Mouse (Mus musculus) layer of hippocampus, postnatal 14 days (tissue): Measurements from ENCODE around the gene Cisd3. TPM values are rescaled to one million over a fixed set of nuclear protein-coding genes. Genes with fewer than 3 reads are reported as not detected.
A peak's percentile ranks its signal among the peaks of the same experiment; 100 is the strongest.
"Not testable (repeated sequence)": the region's sequence is repeated elsewhere in the genome, so short reads cannot be mapped to it uniquely, and the experiment has no call there.

ENCODE experiments used
- DNase-seq, 2 experiments: peaks; one replicate each; pipeline ENCODE4 v3.0.0; 2021 to 2022; ENCODE audit warnings: low spot score in 2 of 2, mixed read lengths in 1 of 2
- long read RNA-seq, 2 experiments: library from polyadenylated mRNA; stranded (forward); transcript quantifications; one replicate each; pipeline ENCODE4 v2.0.0; 2021
- total RNA-seq, 2 experiments: library from RNA; stranded (reverse); gene quantifications; 2 replicates each; pipeline ENCODE4 v1.2.3; 2021

Cisd3 gene
- 10 to 100 TPM; 47.1 to 50.2 TPM for total RNA-seq
- long read RNA-seq, experiment 1, transcript Cisd3-201 (3 exons, 737 nt): major isoform, 12 of 17 reads
- long read RNA-seq, experiment 1, partial matches to known transcripts: 0 of 17 reads
- long read RNA-seq, experiment 1, other reads (novel, unspliced or antisense): 4 of 17 reads
- long read RNA-seq, experiment 2, transcript Cisd3-201 (3 exons, 737 nt): major isoform, 23 of 33 reads
- long read RNA-seq, experiment 2, partial matches to known transcripts: 3 of 33 reads
- long read RNA-seq, experiment 2, other reads (novel, unspliced or antisense): 5 of 33 reads

DNA sequence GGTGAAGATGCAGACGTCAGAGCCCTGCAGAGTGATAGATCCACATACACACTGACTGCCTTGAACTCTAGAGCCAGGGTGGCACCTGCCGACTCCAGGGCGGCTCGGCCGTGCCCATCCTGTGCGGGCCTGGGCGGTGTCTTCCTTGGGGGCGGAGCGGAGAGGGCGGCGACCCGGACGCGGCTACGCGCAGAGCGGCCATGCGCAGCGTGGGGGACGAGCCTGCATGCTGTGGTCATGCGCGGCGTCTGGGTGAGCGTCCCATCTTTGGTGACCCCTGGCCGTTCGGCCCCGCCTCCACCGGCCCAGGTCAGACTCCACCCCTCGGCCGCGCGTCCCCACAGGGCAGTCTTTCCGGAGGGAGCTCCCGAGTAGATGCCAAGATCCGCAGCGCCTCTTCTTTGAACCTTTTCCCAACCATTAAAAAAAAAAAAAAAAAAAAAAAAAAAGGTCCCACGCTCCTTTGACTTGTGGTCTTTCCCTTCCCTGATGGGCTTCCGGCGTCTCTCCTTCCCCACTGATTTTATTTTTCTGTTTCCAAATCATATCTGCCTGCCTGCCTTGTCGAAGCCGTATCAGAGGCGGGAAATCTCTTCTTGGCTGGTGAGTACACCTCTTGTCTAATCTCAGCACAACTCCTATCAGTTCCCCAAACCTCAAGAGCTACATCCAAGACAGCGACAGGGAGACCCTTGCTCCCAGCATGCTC, at the start of gene Cisd3:
Gene Cisd3, plus strand, starts transcription at position 214 of the 709 bp plus-strand sequence.
- DNase-seq: peak; percentile 65 to 79

DNA sequence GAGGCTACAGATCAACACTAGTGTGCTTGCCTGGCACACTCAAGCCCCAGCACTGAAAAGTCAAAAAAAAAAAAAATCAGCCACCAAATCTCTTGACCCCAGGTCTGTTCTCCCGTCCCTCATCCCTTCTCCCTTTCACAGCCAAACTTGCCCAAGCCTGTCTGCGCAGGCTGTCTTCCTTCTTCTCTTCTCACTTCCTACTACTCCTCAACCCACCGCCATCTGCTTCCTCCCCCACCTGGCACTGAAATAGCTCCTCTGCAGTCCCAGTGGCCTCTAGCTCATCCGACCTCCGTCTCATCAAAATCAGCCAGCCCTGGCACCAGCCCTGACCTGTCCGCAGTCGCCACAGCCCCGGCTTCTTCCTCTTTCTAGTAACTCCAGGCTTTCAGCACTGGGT, 44.0 kb upstream of the Cisd3 start:
- DNase-seq: no peak

DNA sequence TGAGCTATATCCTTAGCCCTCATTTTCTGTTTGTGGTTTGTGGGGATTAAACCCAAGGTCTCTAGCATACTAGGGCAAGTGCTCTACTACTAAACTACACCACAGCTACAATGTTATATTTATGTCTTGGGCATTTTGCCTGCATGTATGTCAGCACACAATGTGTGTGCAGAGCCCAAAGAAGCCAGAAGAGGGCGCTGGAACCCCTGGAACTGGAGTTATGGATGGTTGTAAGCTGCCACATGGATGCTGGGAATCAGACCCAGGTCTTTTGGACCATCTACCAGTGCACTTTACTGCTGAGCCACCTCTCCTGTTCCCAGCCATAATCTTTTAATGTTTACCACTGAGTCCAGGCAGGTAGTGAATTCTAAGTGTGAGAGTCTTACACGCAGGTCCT, 42.9 kb upstream of the Cisd3 start:
- no peak for DNase-seq

DNA sequence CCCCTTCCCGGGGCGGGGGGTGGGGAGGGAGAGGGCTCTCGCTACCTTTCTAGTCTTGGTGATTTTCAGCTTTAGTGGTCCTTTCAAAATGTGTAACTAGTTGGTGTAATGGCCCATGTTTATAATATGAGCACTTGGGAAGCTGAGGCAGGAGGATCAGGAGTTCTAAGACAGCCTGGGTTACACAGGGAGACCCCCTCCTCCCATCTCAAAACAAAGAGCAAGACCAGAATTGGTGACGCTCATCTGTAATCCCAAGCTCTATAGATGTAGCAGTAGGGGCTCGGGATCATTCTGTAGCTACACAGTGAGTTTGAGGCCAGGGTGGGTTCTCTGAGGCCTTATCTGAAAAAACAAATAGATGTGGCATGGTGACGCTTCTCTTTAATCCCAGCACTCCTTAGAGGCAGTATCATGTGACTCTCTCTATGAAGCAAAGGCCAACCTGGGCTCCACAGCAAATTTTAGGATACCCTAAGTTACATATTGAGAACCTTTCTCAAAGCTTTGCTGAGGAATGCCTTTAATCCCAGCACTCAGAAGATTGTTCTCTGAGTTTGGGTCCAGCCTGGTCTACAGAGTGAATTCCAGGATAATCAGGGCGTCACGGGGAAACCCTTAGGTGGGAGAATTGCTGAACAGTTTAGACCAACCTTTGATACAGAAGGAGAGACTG, 42.1 kb upstream of the Cisd3 start:
- DNase-seq: no peak

DNA sequence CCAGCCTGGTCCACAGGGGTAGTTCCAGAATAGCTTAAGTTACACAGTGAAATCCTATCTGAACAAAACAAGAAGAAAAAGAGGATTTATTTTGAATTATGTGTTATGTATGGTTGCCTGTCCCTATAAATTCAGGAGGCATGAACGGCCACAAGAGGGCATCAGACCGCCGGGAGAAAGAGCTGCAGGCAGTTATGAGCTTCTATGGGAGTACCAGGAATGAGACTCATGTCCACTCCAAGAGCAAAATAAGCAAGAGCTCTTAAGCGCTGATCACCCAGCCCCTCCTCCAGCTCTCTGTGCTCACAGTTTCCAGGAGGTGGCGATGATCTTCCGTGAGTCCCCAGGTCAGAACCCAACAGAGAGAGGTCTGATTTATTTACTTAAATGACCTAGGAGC, 40.8 kb upstream of the Cisd3 start:
- no peak for DNase-seq

DNA sequence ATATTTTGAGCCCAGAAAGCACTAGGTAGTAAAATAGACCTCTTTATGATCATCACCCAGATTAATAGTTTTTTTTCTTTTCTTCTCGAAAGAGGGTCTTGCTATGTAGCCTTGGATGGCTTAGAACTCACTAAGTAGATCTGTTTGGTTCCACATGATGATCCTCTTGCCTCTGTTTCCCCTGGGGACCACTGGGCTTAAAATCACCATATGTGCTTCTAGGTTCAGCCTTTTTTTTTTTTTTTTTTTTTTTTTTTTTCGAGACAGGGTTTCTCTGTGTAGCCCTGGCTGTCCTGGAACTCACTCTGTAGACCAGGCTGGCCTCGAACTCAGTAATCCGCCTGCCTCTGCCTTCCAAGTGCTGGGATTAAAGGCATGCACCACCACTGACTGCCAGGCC, 37.1 kb upstream of the Cisd3 start:
- not testable (repeated sequence) for DNase-seq

DNA sequence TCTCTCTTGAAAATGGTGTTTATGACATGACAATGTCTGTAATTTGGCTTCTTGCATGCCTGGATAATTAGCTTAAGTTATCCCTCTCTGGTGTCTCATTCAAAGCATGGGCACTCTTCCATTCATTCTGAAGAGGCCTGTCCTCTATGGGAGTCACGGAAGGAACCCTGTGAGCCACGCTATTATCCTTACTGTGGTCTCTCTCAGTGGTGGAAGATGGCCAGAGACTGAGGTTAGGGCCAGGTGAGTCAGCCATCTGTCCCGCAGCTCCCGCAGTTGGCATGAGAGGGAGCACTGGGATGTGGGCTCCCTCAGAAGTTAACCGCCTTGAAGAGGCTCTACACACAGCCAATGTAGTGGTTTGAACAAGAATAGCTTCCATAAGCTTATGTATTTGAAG, 35.3 kb upstream of the Cisd3 start:
- DNase-seq: no peak

DNA sequence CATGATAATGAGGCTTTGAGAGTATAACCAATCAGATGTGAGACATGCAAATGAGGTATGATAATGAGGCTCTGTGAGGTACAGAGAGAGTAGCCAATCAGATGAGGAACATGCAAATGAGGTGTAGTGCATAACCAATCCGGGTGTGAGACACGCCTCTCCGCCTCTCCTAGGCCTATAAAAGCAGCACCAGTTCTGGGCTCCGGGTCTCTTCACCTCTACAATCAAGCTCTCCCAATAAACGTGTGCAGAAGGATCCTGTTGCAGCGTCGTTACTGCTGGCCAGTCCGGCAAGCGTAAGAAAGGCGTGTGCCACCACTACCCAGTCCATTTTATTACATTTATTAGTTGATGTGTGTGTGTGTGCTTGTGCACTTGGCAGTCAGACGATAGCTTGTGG, 32.2 kb upstream of the Cisd3 start:
- DNase-seq: not testable (repeated sequence)

DNA sequence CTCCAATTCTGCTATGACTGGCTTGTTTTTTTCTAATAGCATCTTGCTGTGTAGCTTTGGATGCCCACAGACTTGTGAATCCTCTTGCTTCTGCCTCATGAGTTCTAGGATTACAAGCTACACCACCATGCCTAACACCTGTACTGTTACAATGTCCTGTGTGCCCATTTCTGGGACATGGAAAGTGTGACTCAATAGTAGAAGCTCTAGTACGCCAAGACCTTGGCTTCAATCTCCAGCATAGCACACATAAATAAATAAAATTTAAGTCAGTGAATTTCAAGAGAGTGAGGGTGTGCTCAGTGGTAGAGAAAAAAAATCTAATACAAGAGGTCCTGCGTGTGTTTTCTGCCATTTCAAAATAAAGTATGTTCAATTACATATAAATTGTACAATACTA, 31.4 kb upstream of the Cisd3 start:
- DNase-seq: no peak

DNA sequence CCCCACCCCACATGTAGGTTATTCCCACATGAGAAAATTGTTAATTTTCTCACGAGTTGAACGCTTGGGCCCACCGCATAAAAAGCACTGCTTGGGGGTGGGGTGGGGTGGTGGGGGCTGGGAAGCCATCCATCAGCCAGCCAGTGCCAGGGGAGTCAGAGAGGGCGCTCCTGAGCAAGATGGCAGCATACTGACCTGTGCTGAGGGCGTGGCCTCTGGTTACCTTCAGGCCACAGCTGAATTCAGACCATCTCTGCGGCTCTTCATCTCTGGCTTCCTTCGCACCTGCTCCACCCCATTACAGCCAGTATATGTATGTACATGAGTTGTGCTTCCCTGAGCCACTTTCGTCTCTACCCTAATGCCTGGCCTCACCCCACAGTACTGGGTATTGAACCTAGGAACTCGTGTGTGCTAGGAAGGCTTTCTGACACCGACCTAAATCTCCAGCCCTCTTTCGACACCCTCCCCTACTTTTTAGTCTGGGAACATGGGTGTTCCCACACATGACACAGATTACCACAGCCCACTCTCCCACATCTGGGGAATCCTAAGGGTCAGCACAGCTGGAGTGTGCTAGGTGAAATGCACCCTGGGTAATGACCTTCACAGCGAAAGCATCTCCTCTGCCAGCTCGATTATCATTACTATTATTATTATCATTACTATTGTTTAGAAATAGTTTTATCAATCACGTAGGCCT, 29.2 kb upstream of the Cisd3 start:
- DNase-seq: no peak

DNA sequence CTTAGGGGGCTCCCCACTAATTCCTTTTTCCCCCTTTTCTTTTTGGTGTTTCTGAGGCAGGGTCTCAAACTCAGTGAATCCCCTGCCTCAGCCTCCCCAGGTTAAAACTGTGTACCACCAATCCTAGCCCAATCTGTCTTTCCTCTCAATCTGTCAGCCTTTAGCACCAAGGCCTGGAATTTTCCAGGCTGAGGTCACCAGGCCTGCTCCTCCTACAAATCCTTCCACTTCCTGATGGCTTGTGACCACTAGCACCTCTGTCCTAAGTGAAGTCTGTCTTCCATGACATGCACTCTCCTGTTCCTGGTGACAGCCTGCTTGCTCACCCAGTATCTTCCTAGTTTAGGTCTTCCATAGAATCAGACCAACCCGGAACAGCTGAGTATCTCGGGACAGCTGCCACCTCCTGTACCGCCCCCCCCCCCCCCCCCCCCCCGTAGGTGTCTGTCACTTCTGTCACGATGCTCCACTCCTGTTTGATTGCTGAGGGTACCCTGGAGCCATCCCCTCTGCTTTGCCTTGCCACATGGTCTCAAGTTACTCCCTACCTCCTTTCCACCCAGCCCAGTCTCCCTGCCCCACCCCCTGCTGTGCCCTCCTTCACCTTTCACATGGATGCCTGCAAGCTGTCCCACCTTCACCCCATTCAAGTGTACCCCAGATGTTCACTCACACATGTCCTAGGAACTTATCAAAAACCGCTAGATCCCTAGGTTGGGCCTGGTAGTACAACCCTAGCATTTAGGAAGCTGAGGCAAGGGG, 28.3 kb upstream of the Cisd3 start:
- no peak for DNase-seq

DNA sequence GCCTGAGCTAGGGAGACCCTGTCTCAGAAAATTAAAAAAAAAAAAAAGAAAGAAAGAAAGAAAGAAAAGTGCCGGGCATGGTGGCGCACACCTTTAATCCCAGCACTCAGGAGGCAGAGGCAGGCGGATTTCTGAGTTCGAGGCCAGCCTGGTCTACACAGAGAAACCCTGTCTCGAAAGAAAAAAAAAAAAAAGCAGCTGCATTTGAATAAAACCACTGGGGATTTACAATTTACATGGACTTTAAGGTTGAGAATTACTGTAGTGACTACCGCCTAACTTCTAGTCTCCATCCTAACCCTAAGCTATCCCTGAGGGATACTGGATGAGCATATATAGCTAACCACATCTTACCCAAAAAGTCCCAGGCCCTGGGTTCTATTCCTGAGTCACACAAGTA, 27.7 kb upstream of the Cisd3 start:
- DNase-seq: not testable (repeated sequence)

DNA sequence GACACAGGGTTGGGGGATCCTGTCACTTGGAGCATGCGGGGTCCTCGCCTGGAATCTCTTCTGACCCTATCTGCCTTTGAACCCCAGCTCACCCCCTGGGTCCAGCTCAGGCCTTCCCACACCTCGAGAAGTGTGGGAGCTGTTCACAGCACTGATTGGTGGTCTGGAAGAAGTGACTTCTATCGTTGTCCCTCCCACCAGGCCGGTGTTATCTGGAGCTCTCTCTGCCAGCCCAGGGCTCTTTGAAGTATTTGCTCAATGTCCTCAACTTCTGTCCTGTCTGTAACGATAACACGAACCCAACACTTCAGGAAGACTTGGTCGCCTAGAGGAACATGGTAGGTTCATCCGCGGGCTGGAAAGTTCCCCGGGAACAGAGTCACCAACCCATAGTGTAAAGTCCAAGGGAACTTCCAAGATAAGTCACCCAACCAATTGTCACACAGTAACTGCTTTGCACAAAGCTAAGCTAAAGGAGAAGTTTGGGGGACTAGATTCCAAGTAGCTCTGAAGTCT, 26.8 kb upstream of the Cisd3 start:
- no peak for DNase-seq

DNA sequence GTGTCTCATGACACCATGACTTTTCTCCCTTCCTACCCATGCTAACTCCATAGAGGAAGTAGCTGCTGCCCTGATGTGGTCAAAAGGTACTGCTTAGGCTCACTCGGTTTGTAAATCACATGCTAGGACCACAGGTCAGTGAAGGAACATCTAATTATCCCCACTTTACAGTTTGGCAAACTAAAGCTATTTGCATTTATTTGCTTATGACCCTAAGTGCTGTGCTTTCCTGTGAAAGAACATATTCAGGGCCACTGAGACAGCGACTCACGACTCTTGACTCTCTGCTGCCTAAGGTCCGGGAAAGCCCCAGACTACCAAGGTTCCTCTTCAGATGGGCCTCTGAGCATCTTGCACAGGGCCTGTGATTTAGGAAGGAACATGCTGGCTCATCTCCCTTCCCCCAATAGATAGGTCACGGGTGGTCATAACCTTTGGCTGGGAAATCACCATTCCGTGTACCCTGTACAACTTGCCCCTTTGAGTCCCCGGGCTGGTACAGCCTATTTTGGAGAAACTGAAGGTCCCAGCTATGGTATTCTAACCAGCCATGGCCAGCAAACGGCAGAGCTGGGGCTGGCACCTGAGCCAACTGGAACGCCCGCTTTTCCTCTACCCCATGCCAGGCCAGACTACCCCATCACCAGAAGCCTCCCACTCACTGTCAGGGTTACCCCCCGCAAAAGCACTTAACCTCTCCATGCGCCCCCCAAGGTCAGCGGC, 26.2 kb upstream of the Cisd3 start:
- no peak for DNase-seq

DNA sequence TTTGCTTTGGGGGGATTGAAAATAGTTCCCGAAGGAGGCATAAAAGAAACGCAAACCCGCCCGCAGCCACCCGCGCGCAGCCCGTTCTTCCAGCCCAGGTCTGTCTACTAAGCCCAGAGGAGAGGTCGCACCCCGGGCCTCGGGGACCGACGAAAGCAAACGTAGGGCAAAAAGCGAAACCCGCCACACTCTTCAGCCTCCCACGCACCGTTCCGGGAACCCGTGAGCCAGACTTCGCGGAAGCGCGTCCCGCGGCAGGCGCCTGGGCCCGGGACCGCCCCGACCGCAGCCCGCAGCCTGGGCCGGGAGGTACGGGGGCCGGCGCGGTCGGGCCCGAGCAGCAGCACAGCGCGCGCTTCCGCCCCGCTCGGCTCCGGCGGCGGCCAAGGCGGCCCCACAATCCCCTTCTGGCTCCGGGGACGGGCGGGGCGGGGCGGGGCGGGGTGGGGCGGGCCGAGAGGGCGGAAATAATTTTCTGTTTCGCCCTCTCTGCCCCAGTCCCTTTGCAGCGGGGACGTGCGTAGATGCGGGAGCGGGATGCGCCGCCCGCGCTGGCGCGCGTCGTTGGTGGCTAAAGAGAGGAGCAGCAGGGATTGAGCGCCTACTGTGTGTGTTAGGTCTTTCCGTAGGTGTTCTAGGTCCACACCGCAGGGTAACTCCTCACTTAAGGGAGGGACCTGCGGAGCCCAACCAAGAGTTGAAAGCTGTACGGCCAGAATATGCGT, 25.5 kb upstream of the Cisd3 start:
- DNase-seq: peak; percentile 68 to 71

DNA sequence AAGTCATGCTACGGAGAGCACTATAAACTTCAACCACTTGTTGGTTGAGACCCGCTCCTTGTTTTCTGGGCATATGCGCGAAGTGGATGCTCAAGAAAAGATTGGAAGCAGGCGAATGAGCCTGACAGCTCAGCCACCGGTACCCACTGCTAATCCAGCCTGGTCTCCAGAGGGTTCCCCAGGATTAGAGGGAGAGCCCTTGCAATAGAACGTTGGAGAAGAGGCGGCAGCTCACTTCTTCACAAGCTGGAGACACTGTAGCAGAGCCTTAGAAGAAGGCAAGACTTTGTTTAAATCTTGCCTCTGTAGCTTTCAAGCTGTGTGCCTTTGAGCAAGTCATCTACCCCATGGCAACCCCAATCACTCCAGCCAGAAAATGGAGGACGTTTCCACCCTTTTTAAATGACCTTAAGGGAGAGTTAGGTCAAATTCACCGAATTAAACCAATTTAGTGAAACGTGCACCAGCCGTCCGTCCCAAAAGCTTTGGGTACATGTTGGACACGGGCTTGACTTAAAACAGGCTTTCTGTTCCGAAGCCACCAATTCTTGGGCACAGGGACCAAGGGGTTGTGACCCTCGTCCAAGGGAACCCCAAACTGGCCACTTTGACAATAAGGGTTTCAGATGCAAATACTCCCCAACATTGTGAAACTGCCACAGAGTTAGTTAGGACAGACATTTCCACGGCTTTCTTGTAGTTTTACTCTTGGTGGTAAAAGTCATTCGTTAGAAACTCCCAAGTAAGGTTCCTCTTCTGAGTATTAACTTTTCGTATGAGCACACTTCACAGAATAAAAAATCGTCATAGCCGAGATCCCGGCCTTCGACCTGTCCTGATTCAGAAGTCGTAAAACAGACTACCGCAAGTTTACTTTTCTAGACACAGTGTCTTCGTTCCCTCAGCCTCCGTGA, 24.6 kb upstream of the Cisd3 start:
- DNase-seq: no peak

DNA sequence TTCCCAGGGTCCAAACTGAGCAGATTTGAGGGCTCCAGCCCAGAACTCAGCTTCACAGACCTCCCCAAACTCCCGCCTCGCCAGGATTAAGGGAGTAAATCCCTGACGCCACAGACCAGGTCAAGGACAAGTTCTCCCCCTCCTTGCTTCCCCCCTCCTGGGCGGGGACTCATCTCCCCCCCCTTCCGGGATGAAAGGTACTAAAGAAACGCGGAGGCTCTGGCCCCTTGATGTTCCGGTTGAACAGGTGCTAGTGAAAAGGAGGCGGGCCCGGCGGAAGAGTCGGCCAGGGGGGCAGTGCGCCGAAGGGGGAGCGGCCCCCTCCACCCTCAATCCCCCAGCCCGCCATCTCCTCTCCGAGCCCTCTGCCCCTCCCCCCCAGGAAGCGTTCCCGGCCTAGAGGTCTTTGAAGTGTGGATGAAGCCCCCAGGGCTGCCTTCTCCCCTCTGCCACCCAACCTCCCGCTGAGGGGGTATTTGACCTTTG, 23.9 kb upstream of the Cisd3 start:
- DNase-seq: no peak

DNA sequence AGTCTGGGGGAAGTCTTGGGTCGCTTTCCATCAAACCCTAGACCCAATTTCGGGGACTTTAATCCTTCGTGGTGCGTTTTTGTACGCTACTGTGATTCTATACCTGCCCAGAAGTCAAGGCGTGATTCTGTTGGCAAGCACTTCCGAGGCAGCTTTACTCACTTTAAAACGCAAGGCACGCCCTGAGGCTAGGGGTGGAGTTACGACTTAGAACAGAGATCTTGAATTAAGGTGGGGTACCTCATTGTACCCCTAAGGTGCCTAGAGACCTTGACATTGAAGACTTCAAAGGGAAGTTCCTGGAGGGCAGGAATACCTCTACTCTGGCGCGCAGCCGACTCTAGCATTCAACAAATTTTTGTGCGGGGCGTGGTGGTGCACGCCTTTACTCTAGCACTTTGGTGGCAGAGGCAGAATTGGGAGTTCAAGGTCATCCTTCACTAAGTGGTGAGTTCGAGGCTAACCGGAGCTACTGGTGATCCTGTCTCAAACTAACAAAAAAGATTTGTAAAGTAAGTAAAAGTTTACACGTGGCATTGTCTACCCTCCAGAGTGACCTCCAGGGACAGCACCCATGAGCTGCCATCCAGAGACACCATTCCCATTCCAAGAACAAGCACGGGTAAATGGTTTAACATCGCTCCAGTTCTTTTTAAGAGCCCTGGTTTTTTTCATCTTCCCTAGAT, 23.3 kb upstream of the Cisd3 start:
- DNase-seq: no peak
